In genomic region chr19:8897211-8897864, GRCm38 (mm10) we compare ENCODE assay signal across 8 mouse cellular contexts. TPM values are rescaled to one million over a fixed set of nuclear protein-coding genes. Genes with fewer than 3 reads are reported as not detected.
DNase-seq lines count a peak whose midpoint lies in the region; ATAC-seq and TF ChIP-seq lines count a peak whose summit lies in the region.
"Not testable (repeated sequence)": the region's sequence is repeated elsewhere in the genome, so short reads cannot be mapped to it uniquely, and the experiment has no call there.

No protein-coding gene starts in this region.

- not testable (repeated sequence) for H3K9me3 ChIP-seq in embryonic facial prominence, embryonic 15.5 days (replicated peaks); heart, embryonic 11.5 days (replicated peaks; ENCODE audit: control insufficient read depth, low read length); midbrain, embryonic 11.5 days (ENCODE audit: control insufficient read depth, low read length)

- peak overlapping the region; percentile 37 for H3K4me3 ChIP-seq in bone marrow macrophage, adult 2 months (ENCODE audit: insufficient read depth, low read length)
- peak overlapping the region; percentile 81 for H3K4me3 ChIP-seq in embryonic facial prominence, embryonic 15.5 days (replicated peaks)
- peak overlapping the region; percentile 98 for H3K4me3 ChIP-seq in heart, embryonic 11.5 days (ENCODE audit: low read depth, low read length)
- H3K4me3 ChIP-seq in midbrain, embryonic 11.5 days (ENCODE audit: low read depth, low read length): peak overlapping the region; percentile 95

- peak; percentile 72 for DNase-seq in A20 (ENCODE audit: low read depth, low spot score)
- DNase-seq in kidney, adult 18-20 months: peak; percentile 53
- DNase-seq in liver: peak; percentile 32
- peak; percentile 87 for DNase-seq in midbrain, embryonic 11.5 days (ENCODE audit: low spot score, missing footprints)
- peak; percentile 29 for DNase-seq in right cerebral cortex, postnatal 25 days

- H3K4me2 ChIP-seq in embryonic facial prominence, embryonic 15.5 days (replicated peaks): peak overlapping the region; percentile 61
- peak overlapping the region; percentile 82 for H3K4me2 ChIP-seq in heart, embryonic 11.5 days
- H3K4me2 ChIP-seq in midbrain, embryonic 11.5 days: peak overlapping the region; percentile 49

- TF ChIP-seq CTCF in bone marrow macrophage, adult 2 months (IDR thresholded peaks at IDR 0.05; ENCODE audit: low read depth, low read length): not testable (repeated sequence)

- 13% methylated on average over 21 of the region's 21 CpGs for WGBS in embryonic facial prominence, embryonic 15.5 days
- 26% methylated on average over 21 of the region's 21 CpGs for WGBS in heart, embryonic 11.5 days (ENCODE audit: insufficient replicate concordance)
- 33% methylated on average over 21 of the region's 21 CpGs for WGBS in midbrain, embryonic 11.5 days

- peaks cover 33% of the 10 kb centered on the region for H3K36me3 ChIP-seq in embryonic facial prominence, embryonic 15.5 days
- H3K36me3 ChIP-seq in heart, embryonic 11.5 days (ENCODE audit: control insufficient read depth, insufficient read depth, low read length): peaks cover 11% of the 10 kb centered on the region; the same call in 1 of the 2 replicates
- H3K36me3 ChIP-seq in midbrain, embryonic 11.5 days (ENCODE audit: control insufficient read depth, insufficient read depth, low read length): peaks cover 11% of the 10 kb centered on the region

- not testable (repeated sequence) for H3K4me1 ChIP-seq in bone marrow macrophage, adult 2 months (ENCODE audit: control insufficient read depth, insufficient read depth, low read length)
- H3K4me1 ChIP-seq in embryonic facial prominence, embryonic 15.5 days: peaks cover 38% of the 10 kb centered on the region
- peaks cover 14% of the 10 kb centered on the region for H3K4me1 ChIP-seq in heart, embryonic 11.5 days (ENCODE audit: control insufficient read depth, insufficient read depth, low read length)
- H3K4me1 ChIP-seq in midbrain, embryonic 11.5 days (ENCODE audit: control insufficient read depth, insufficient read depth, low read length): peaks cover 18% of the 10 kb centered on the region

- peak overlapping the region; percentile 33 for H3K9ac ChIP-seq in embryonic facial prominence, embryonic 15.5 days
- peak overlapping the region; percentile 69 for H3K9ac ChIP-seq in heart, embryonic 11.5 days (ENCODE audit: low read depth, low read length)
- H3K9ac ChIP-seq in midbrain, embryonic 11.5 days (ENCODE audit: low read length): peak overlapping the region; percentile 32; the same call in 1 of the 2 replicates

- not testable (repeated sequence) for H3K27me3 ChIP-seq in embryonic facial prominence, embryonic 15.5 days; heart, embryonic 11.5 days (ENCODE audit: control insufficient read depth, insufficient read depth, low read length); midbrain, embryonic 11.5 days (ENCODE audit: control insufficient read depth, insufficient read depth, low read length)

- not testable (repeated sequence) for TF ChIP-seq POLR2A in bone marrow macrophage, adult 2 months (IDR thresholded peaks at IDR 0.05; ENCODE audit: borderline replicate concordance, low read depth, low read length)

- 0 out of 2 replicates have a peak overlapping the region, but pooled peaks have one; percentile 17 for H3K27ac ChIP-seq in bone marrow macrophage, adult 2 months (ENCODE audit: insufficient read depth, low read depth, low read length)
- H3K27ac ChIP-seq in embryonic facial prominence, embryonic 15.5 days (replicated peaks): peak overlapping the region; percentile 92
- H3K27ac ChIP-seq in heart, embryonic 11.5 days (ENCODE audit: low read depth, low read length): peak overlapping the region; percentile 91
- peak overlapping the region; percentile 50 for H3K27ac ChIP-seq in midbrain, embryonic 11.5 days (ENCODE audit: low read depth, low read length)

- ATAC-seq in embryonic facial prominence, embryonic 15.5 days (ENCODE audit: insufficient number of reproducible peaks, low FRiP score, low TSS enrichment, low read depth): peak; percentile 20
- peak; percentile 27; the same call in 1 of the 2 replicates for ATAC-seq in heart, embryonic 11.5 days (replicated peaks; ENCODE audit: insufficient number of reproducible peaks, low FRiP score, low TSS enrichment)
- peak; percentile 71 for ATAC-seq in midbrain, embryonic 11.5 days (ENCODE audit: low FRiP score)

RNA-seq across cellular contexts. Expression of gene Ganab, which starts 0.5 kb away (rescaled TPM):
- polyA plus RNA-seq in bone marrow macrophage, adult 2 months (2012; ENCODE audit: insufficient read depth, insufficient read length, missing spikeins): 82.5 and 91.3 TPM in 2 replicates
- 99.0 and 104 TPM in 2 replicates for polyA plus RNA-seq in embryonic facial prominence, embryonic 15.5 days (2015; fragmentation: Nextera tagmentation; extraction: Ambion mirVana)
- 66.6 and 81.4 TPM in 2 replicates for polyA plus RNA-seq in heart, embryonic 11.5 days (2014; fragmentation: Nextera tagmentation; extraction: Ambion mirVana)
- 101 and 109 TPM in 2 replicates for polyA plus RNA-seq in midbrain, embryonic 11.5 days (2014; fragmentation: Nextera tagmentation; extraction: Ambion mirVana)

RNA-seq across cellular contexts. Expression of gene Ints5, which starts 4.5 kb away (rescaled TPM):
- polyA plus RNA-seq in bone marrow macrophage, adult 2 months (2012; ENCODE audit: insufficient read depth, insufficient read length, missing spikeins): 11.5 and 11.8 TPM in 2 replicates
- 42.7 and 45.8 TPM in 2 replicates for polyA plus RNA-seq in embryonic facial prominence, embryonic 15.5 days (2015; fragmentation: Nextera tagmentation; extraction: Ambion mirVana)
- polyA plus RNA-seq in heart, embryonic 11.5 days (2014; fragmentation: Nextera tagmentation; extraction: Ambion mirVana): 19.2 and 24.6 TPM in 2 replicates
- 29.7 and 33.3 TPM in 2 replicates for polyA plus RNA-seq in midbrain, embryonic 11.5 days (2014; fragmentation: Nextera tagmentation; extraction: Ambion mirVana)

RNA-seq across cellular contexts. Expression of gene Gm49416, which starts 8.6 kb away (rescaled TPM):
- 4.9 TPM in 1 of 2 replicates, not detected in the other for polyA plus RNA-seq in bone marrow macrophage, adult 2 months (2012; ENCODE audit: insufficient read depth, insufficient read length, missing spikeins)
- 0.24 TPM in 1 of 2 replicates, not detected in the other for polyA plus RNA-seq in embryonic facial prominence, embryonic 15.5 days (2015; fragmentation: Nextera tagmentation; extraction: Ambion mirVana)
- polyA plus RNA-seq in heart, embryonic 11.5 days (2014; fragmentation: Nextera tagmentation; extraction: Ambion mirVana): not detected in 2 replicates
- polyA plus RNA-seq in midbrain, embryonic 11.5 days (2014; fragmentation: Nextera tagmentation; extraction: Ambion mirVana): not detected in 2 replicates

RNA-seq across cellular contexts. Expression of gene 1810009A15Rik, which starts 8.7 kb away (rescaled TPM):
- polyA plus RNA-seq in bone marrow macrophage, adult 2 months (2012; ENCODE audit: insufficient read depth, insufficient read length, missing spikeins): 40.1 and 43.1 TPM in 2 replicates
- polyA plus RNA-seq in embryonic facial prominence, embryonic 15.5 days (2015; fragmentation: Nextera tagmentation; extraction: Ambion mirVana): 82.8 and 84.2 TPM in 2 replicates
- polyA plus RNA-seq in heart, embryonic 11.5 days (2014; fragmentation: Nextera tagmentation; extraction: Ambion mirVana): 77.5 and 86.8 TPM in 2 replicates
- polyA plus RNA-seq in midbrain, embryonic 11.5 days (2014; fragmentation: Nextera tagmentation; extraction: Ambion mirVana): 115 and 116 TPM in 2 replicates

RNA-seq across cellular contexts. Expression of gene Gm49403, which starts 13.6 kb away (rescaled TPM):
- polyA plus RNA-seq in bone marrow macrophage, adult 2 months (2012; ENCODE audit: insufficient read depth, insufficient read length, missing spikeins): not detected in 2 replicates
- not detected in 2 replicates for polyA plus RNA-seq in embryonic facial prominence, embryonic 15.5 days (2015; fragmentation: Nextera tagmentation; extraction: Ambion mirVana)
- not detected in 2 replicates for polyA plus RNA-seq in heart, embryonic 11.5 days (2014; fragmentation: Nextera tagmentation; extraction: Ambion mirVana)
- not detected in 2 replicates for polyA plus RNA-seq in midbrain, embryonic 11.5 days (2014; fragmentation: Nextera tagmentation; extraction: Ambion mirVana)

Comparison
In these comparisons a context has a peak if more than half of its experiments do, and no peak if none do; other contexts are left out.
1. Peak in every context shown above with its lines: DNase-seq, ATAC-seq, H3K4me3 ChIP-seq and H3K27ac ChIP-seq.
2. DNase-seq: peak in every context shown above with its lines; median percentile 87 in midbrain, embryonic 11.5 days; 72 in A20; 53 in kidney, adult 18-20 months; 32 in liver; 29 in right cerebral cortex, postnatal 25 days.
3. H3K27ac ChIP-seq: peak in every context shown above with its lines; median percentile 92 in embryonic facial prominence, embryonic 15.5 days; 91 in heart, embryonic 11.5 days; 50 in midbrain, embryonic 11.5 days; 17 in bone marrow macrophage, adult 2 months.
4. H3K4me3 ChIP-seq: peak in every context shown above with its lines; median percentile 98 in heart, embryonic 11.5 days; 95 in midbrain, embryonic 11.5 days; 81 in embryonic facial prominence, embryonic 15.5 days; 37 in bone marrow macrophage, adult 2 months.
5. ATAC-seq: peak in every context shown above with its lines; median percentile 71 in midbrain, embryonic 11.5 days; 27 in heart, embryonic 11.5 days; 20 in embryonic facial prominence, embryonic 15.5 days.